Mouse (Mus musculus) adrenal gland, postnatal 36 days (tissue): ENCODE data around the gene Sstr3. TPM values are rescaled to one million over a fixed set of nuclear protein-coding genes. Genes with fewer than 3 reads are reported as not detected.

Source experiments
- DNase-seq, 2 experiments: peaks; one replicate each; pipeline ENCODE4 v3.0.0; 2021; ENCODE audit warnings: mixed read lengths in 1 of 2
- long read RNA-seq, 2 experiments: library from polyadenylated mRNA; stranded (forward); transcript quantifications; one replicate each; pipeline ENCODE4 v2.0.0; 2021; ENCODE audit warnings: borderline sequencing depth in 2 of 2
- total RNA-seq, 2 experiments: library from RNA; stranded (reverse); gene quantifications; 2 replicates each; pipeline ENCODE4 v1.2.3; 2021

Gene Sstr3
- total RNA-seq = under 1 TPM; 0.30 to 0.70 TPM
- long read RNA-seq, experiment 1 = 0 reads
- long read RNA-seq, experiment 2 = 0 reads

- peak; percentile 64 to 72 for DNase-seq
These were observed at the start of gene Sstr3 for GRCm38 (mm10) chr15:78544561-78545001. Gene Sstr3 (minus strand): TSS chr15:78544685.

- no peak for DNase-seq
These were observed 49.5 kb upstream of the Sstr3 start for GRCm38 (mm10) chr15:78593896-78594425.

- no peak for DNase-seq
These were observed 48.0 kb upstream of the Sstr3 start for GRCm38 (mm10) chr15:78592452-78592968.

- no peak for DNase-seq
These were observed 47.4 kb upstream of the Sstr3 start for GRCm38 (mm10) chr15:78591680-78592451.

GRCm38 (mm10) chr15:78590785-78591184 is 46.3 kb upstream of the Sstr3 start:
- DNase-seq = no peak

- no peak for DNase-seq
These were observed 45.5 kb upstream of the Sstr3 start for GRCm38 (mm10) chr15:78589936-78590335.

GRCm38 (mm10) chr15:78588900-78589299 is 44.4 kb upstream of the Sstr3 start:
- DNase-seq = no peak

GRCm38 (mm10) chr15:78588049-78588448 is 43.6 kb upstream of the Sstr3 start:
- no peak for DNase-seq

GRCm38 (mm10) chr15:78587050-78587994 is 42.8 kb upstream of the Sstr3 start:
- peak; percentile 90 for DNase-seq

- DNase-seq = no peak
These were observed 40.9 kb upstream of the Sstr3 start for GRCm38 (mm10) chr15:78585404-78585803.

- DNase-seq = no peak
These were observed 38.9 kb upstream of the Sstr3 start for GRCm38 (mm10) chr15:78583352-78583751.

- no peak for DNase-seq
These were observed 31.9 kb upstream of the Sstr3 start for GRCm38 (mm10) chr15:78576284-78576810.

- DNase-seq = peak in 1 of 2 experiments; percentile 37
These were observed 28.3 kb upstream of the Sstr3 start, which contains the start of gene Rac2 for GRCm38 (mm10) chr15:78572658-78573397. Gene Rac2 (minus strand): TSS chr15:78572783.

GRCm38 (mm10) chr15:78572270-78572600 is 27.8 kb upstream of the Sstr3 start:
- DNase-seq = no peak

GRCm38 (mm10) chr15:78571554-78572269 is 27.2 kb upstream of the Sstr3 start:
- peak; percentile 17 to 31 for DNase-seq

GRCm38 (mm10) chr15:78570170-78570569 is 25.7 kb upstream of the Sstr3 start:
- no peak for DNase-seq

GRCm38 (mm10) chr15:78567608-78568120 is 23.2 kb upstream of the Sstr3 start:
- no peak for DNase-seq

GRCm38 (mm10) chr15:78564764-78565435 is 20.4 kb upstream of the Sstr3 start:
- DNase-seq = no peak

GRCm38 (mm10) chr15:78563937-78564336 is 19.5 kb upstream of the Sstr3 start:
- DNase-seq = no peak

- DNase-seq = no peak
These were observed 18.9 kb upstream of the Sstr3 start for GRCm38 (mm10) chr15:78563344-78563743.
